ENCODE assay signal across 28 mouse cellular contexts in genomic region chr17:28593965-28594364, GRCm38 (mm10). TPM values are rescaled to one million over a fixed set of nuclear protein-coding genes. Genes with fewer than 3 reads are reported as not detected.
A peak's percentile ranks its signal among the peaks of the same experiment; 100 is the strongest.
DNase-seq lines count a peak whose midpoint lies in the region; ATAC-seq and TF ChIP-seq lines count a peak whose summit lies in the region.
"Had no signal": no experiment of that assay in that cellular context is flagged by ENCODE, and none has a peak within 500 bp of the region (broad histone marks: within the 10 kb centered on the region; RNA-seq: fewer than 3 reads in every experiment).

No protein-coding gene starts in this region.

- 50% methylated on average over 4 of the region's 4 CpGs for WGBS in heart, embryonic 15.5 days
- WGBS in heart, embryonic 11.5 days (ENCODE audit: insufficient replicate concordance), result 47% methylated on average over 4 of the region's 4 CpGs
- WGBS in limb, embryonic 15.5 days, result 46% methylated on average over 4 of the region's 4 CpGs

- intact Hi-C loops in left cerebral cortex, postnatal 4 days (cut with DNase I), result no loop called here

- 0 out of 2 replicates have a peak, but pooled peaks have one; percentile 18 for ATAC-seq in heart, embryonic 15.5 days (replicated peaks; ENCODE audit: insufficient number of reproducible peaks, insufficient read depth, low FRiP score, low read depth)
- no peak for ATAC-seq in heart, embryonic 11.5 days (replicated peaks; ENCODE audit: insufficient number of reproducible peaks, low FRiP score, low TSS enrichment)
- no peak for ATAC-seq in G1E (ENCODE audit: extremely low read depth, insufficient number of reproducible peaks, low FRiP score, poor library complexity, severe bottlenecking)
- peak; percentile 63; the same call in 1 of the 2 replicates for ATAC-seq in limb, embryonic 15.5 days (ENCODE audit: insufficient number of reproducible peaks, low FRiP score, low TSS enrichment, low read depth)
- ATAC-seq: forebrain, embryonic 16.5 days; liver, postnatal 0 days had no signal

- no peak overlapping the region for H3K27ac ChIP-seq in heart, embryonic 15.5 days
- H3K27ac ChIP-seq in heart, embryonic 11.5 days (ENCODE audit: low read depth, low read length), result no peak overlapping the region
- no peak overlapping the region; the same call in 1 of the 2 replicates for H3K27ac ChIP-seq in limb, embryonic 15.5 days
- H3K27ac ChIP-seq: embryonic facial prominence, embryonic 13.5 days; hindbrain, embryonic 12.5 days; kidney, embryonic 15.5 days; limb, embryonic 13.5 days had no signal

- peaks cover 60% of the 10 kb centered on the region for H3K36me3 ChIP-seq in heart, embryonic 15.5 days
- peaks cover 21% of the 10 kb centered on the region for H3K36me3 ChIP-seq in heart, embryonic 11.5 days (ENCODE audit: control insufficient read depth, insufficient read depth, low read length)
- peaks cover 95% of the 10 kb centered on the region for H3K36me3 ChIP-seq in G1E (replicated peaks)
- H3K36me3 ChIP-seq in limb, embryonic 15.5 days, result peaks cover 78% of the 10 kb centered on the region

- H3K4me3 ChIP-seq in heart, embryonic 15.5 days, result no peak overlapping the region
- H3K4me3 ChIP-seq in heart, embryonic 11.5 days (ENCODE audit: low read depth, low read length), result no peak overlapping the region
- H3K4me3 ChIP-seq in G1E (ENCODE audit: low read depth, low read length), result no peak overlapping the region
- H3K4me3 ChIP-seq in limb, embryonic 15.5 days, result no peak overlapping the region
- H3K4me3 ChIP-seq: embryonic facial prominence, embryonic 13.5 days; hindbrain, embryonic 12.5 days; kidney, embryonic 15.5 days; limb, embryonic 13.5 days; megakaryocyte, embryonic 14.5 days had no signal

- H3K27me3 ChIP-seq in heart, embryonic 15.5 days, result no peaks in the 10 kb centered on the region
- no peaks in the 10 kb centered on the region for H3K27me3 ChIP-seq in heart, embryonic 11.5 days (ENCODE audit: control insufficient read depth, insufficient read depth, low read length)
- no peaks in the 10 kb centered on the region for H3K27me3 ChIP-seq in G1E (ENCODE audit: insufficient read depth, low read length)
- H3K27me3 ChIP-seq in limb, embryonic 15.5 days, result no peaks in the 10 kb centered on the region
- H3K27me3 ChIP-seq: CH12.LX; embryonic facial prominence, embryonic 13.5 days; hindbrain, embryonic 12.5 days; kidney, embryonic 15.5 days; limb, embryonic 13.5 days; megakaryocyte, embryonic 14.5 days had no signal

- no peak for TF ChIP-seq CTCF in G1E (IDR thresholded peaks at IDR 0.05; ENCODE audit: low read depth, low read length)

- H3K4me2 ChIP-seq in heart, embryonic 15.5 days, result no peak overlapping the region
- H3K4me2 ChIP-seq in heart, embryonic 11.5 days, result no peak overlapping the region
- no peak overlapping the region for H3K4me2 ChIP-seq in limb, embryonic 15.5 days
- H3K4me2 ChIP-seq: embryonic facial prominence, embryonic 13.5 days; hindbrain, embryonic 12.5 days; kidney, embryonic 15.5 days; limb, embryonic 13.5 days had no signal

- H3K4me1 ChIP-seq in heart, embryonic 15.5 days (replicated peaks), result peaks cover 26% of the 10 kb centered on the region
- H3K4me1 ChIP-seq in heart, embryonic 11.5 days (ENCODE audit: control insufficient read depth, insufficient read depth, low read length), result no peaks in the 10 kb centered on the region
- peaks cover 20% of the 10 kb centered on the region for H3K4me1 ChIP-seq in G1E (ENCODE audit: insufficient read depth, low read depth, low read length)
- 0 out of 2 replicates have a peak, but pooled peaks cover 5% of the 10 kb centered on the region for H3K4me1 ChIP-seq in limb, embryonic 15.5 days
- H3K4me1 ChIP-seq: embryonic facial prominence, embryonic 13.5 days; hindbrain, embryonic 12.5 days; kidney, embryonic 15.5 days; limb, embryonic 13.5 days had no signal

- no peaks in the 10 kb centered on the region for H3K9me3 ChIP-seq in heart, embryonic 15.5 days (replicated peaks)
- H3K9me3 ChIP-seq in heart, embryonic 11.5 days (replicated peaks; ENCODE audit: control insufficient read depth, low read length), result no peaks in the 10 kb centered on the region
- no peaks in the 10 kb centered on the region for H3K9me3 ChIP-seq in G1E (replicated peaks)
- no peaks in the 10 kb centered on the region for H3K9me3 ChIP-seq in limb, embryonic 15.5 days
- H3K9me3 ChIP-seq: embryonic facial prominence, embryonic 13.5 days; hindbrain, embryonic 12.5 days; kidney, embryonic 15.5 days; limb, embryonic 13.5 days; megakaryocyte, embryonic 14.5 days had no signal

- no peak overlapping the region for H3K9ac ChIP-seq in heart, embryonic 15.5 days
- no peak overlapping the region for H3K9ac ChIP-seq in heart, embryonic 11.5 days (ENCODE audit: low read depth, low read length)
- H3K9ac ChIP-seq in limb, embryonic 15.5 days, result no peak overlapping the region
- H3K9ac ChIP-seq: embryonic facial prominence, embryonic 13.5 days; hindbrain, embryonic 12.5 days; kidney, embryonic 15.5 days; limb, embryonic 13.5 days; liver, postnatal 0 days had no signal

- peak; percentile 76 for DNase-seq in A20 (ENCODE audit: low read depth, low spot score)
- DNase-seq in G1E (ENCODE audit: low spot score), result peak; percentile 27
- no peak for DNase-seq in thymus, postnatal 10 days (ENCODE audit: low spot score in 2 of 2)
- no peak for DNase-seq in left cerebral cortex, postnatal 4 days
- no peak for DNase-seq in yolk sac, embryonic 10.5 days (ENCODE audit: low spot score)
- DNase-seq: cerebellum, adult 9-11 months; gastrocnemius, postnatal 36 days; heart, postnatal 10 days; liver, postnatal 0 days; lung, postnatal 10 days; right cerebral cortex, postnatal 25 days; thymus, postnatal 36 days had no signal

RNA-seq across cellular contexts. Expression of gene Lhfpl5, which starts 18.5 kb away (rescaled TPM):
- polyA plus RNA-seq in heart, embryonic 15.5 days (2015; fragmentation: Nextera tagmentation; extraction: Ambion mirVana), result 0.15 and 0.42 TPM in 2 replicates
- 0.14 TPM in 1 of 2 replicates, not detected in the other for polyA plus RNA-seq in heart, embryonic 11.5 days (2014; fragmentation: Nextera tagmentation; extraction: Ambion mirVana)
- total RNA-seq in G1E (2014; fragmentation: Nextera tagmentation), result not detected in 2 replicates
- total RNA-seq in G1E (2017), result not detected in 2 replicates
- polyA plus RNA-seq in G1E (2012), result not detected in 2 replicates
- polyA plus RNA-seq in limb, embryonic 15.5 days (2015; fragmentation: Nextera tagmentation; extraction: Ambion mirVana), result 0.40 and 0.60 TPM in 2 replicates
- total RNA-seq in left cerebral cortex, postnatal 4 days (2021), result 1 to 10 TPM; 7.4 to 8.1 TPM
- total RNA-seq: gastrocnemius, postnatal 36 days; heart, postnatal 10 days; neutrophil, adult 5-6 weeks had no signal
- polyA plus RNA-seq: liver, postnatal 0 days had no signal

RNA-seq across cellular contexts. Expression of gene Srpk1, which starts 28.5 kb away (rescaled TPM):
- polyA plus RNA-seq in heart, embryonic 15.5 days (2015; fragmentation: Nextera tagmentation; extraction: Ambion mirVana), result 39.8 and 45.4 TPM in 2 replicates
- polyA plus RNA-seq in heart, embryonic 11.5 days (2014; fragmentation: Nextera tagmentation; extraction: Ambion mirVana), result 58.1 and 79.5 TPM in 2 replicates
- total RNA-seq in G1E (2014; fragmentation: Nextera tagmentation) (158 and 193 TPM in 2 replicates), G1E (2017) (95.5 and 112 TPM in 2 replicates)
- 81.6 and 95.9 TPM in 2 replicates for polyA plus RNA-seq in G1E (2012)
- polyA plus RNA-seq in limb, embryonic 15.5 days (2015; fragmentation: Nextera tagmentation; extraction: Ambion mirVana), result 120 and 121 TPM in 2 replicates
- 100 to 1,000 TPM; 127 to 133 TPM for total RNA-seq in left cerebral cortex, postnatal 4 days (2021)

RNA-seq across cellular contexts. Expression of gene Clps, which starts 33.4 kb away (rescaled TPM):
- 1.1 and 1.2 TPM in 2 replicates for polyA plus RNA-seq in heart, embryonic 15.5 days (2015; fragmentation: Nextera tagmentation; extraction: Ambion mirVana)
- polyA plus RNA-seq in heart, embryonic 11.5 days (2014; fragmentation: Nextera tagmentation; extraction: Ambion mirVana), result 0.73 TPM in 1 of 2 replicates, not detected in the other
- total RNA-seq in G1E (2014; fragmentation: Nextera tagmentation) (not detected in 2 replicates), G1E (2017) (not detected in 2 replicates)
- polyA plus RNA-seq in G1E (2012), result not detected in 2 replicates
- 0.47 and 1.8 TPM in 2 replicates for polyA plus RNA-seq in limb, embryonic 15.5 days (2015; fragmentation: Nextera tagmentation; extraction: Ambion mirVana)
- total RNA-seq in left cerebral cortex, postnatal 4 days (2021), result not detected
- total RNA-seq: adrenal gland, adult 18-20 months; CH12.LX; gastrocnemius, postnatal 36 days; heart, postnatal 10 days; layer of hippocampus, postnatal 14 days; midbrain, postnatal 0 days; neutrophil, adult 5-6 weeks had no signal
- polyA plus RNA-seq: embryonic facial prominence, embryonic 13.5 days; forebrain, embryonic 16.5 days; hindbrain, embryonic 12.5 days; midbrain, postnatal 0 days had no signal

RNA-seq across cellular contexts. Expression of gene Clpsl2, which starts 44.8 kb away (rescaled TPM):
- not detected in 2 replicates for polyA plus RNA-seq in heart, embryonic 15.5 days (2015; fragmentation: Nextera tagmentation; extraction: Ambion mirVana)
- polyA plus RNA-seq in heart, embryonic 11.5 days (2014; fragmentation: Nextera tagmentation; extraction: Ambion mirVana), result not detected in 2 replicates
- not detected in 2 replicates for total RNA-seq in G1E (2014; fragmentation: Nextera tagmentation)
- not detected in 2 replicates for total RNA-seq in G1E (2017)
- polyA plus RNA-seq in G1E (2012), result not detected in 2 replicates
- polyA plus RNA-seq in limb, embryonic 15.5 days (2015; fragmentation: Nextera tagmentation; extraction: Ambion mirVana), result not detected in 2 replicates
- not detected for total RNA-seq in left cerebral cortex, postnatal 4 days (2021)
- total RNA-seq: adrenal gland, adult 18-20 months; CH12.LX; gastrocnemius, postnatal 36 days; heart, postnatal 10 days; layer of hippocampus, postnatal 14 days; midbrain, postnatal 0 days; neutrophil, adult 5-6 weeks had no signal
- polyA plus RNA-seq: embryonic facial prominence, embryonic 13.5 days; forebrain, embryonic 16.5 days; hindbrain, embryonic 12.5 days; kidney, embryonic 15.5 days; large intestine, adult 2 months; limb, embryonic 13.5 days; liver, postnatal 0 days; midbrain, postnatal 0 days; stomach, embryonic 16.5 days had no signal

Comparison
In these comparisons a context has a peak if more than half of its experiments do, and no peak if none do; other contexts are left out.
1. ATAC-seq: peak in heart, embryonic 15.5 days (single experiment) and limb, embryonic 15.5 days (single experiment); none in heart, embryonic 11.5 days (single experiment) and G1E (single experiment).
2. DNase-seq: peak in A20 (single experiment) and G1E (single experiment); none in thymus, postnatal 10 days (0 of 2), left cerebral cortex, postnatal 4 days (single experiment) and yolk sac, embryonic 10.5 days (single experiment).